Mouse (Mus musculus) cerebellum, adult 9-10 months (tissue): Measurements from ENCODE around the gene Fbxo3.
A peak's percentile ranks its signal among the peaks of the same experiment; 100 is the strongest.
"Not testable (repeated sequence)": the region's sequence is repeated elsewhere in the genome, so short reads cannot be mapped to it uniquely, and the experiment has no call there.

ENCODE experiments used
- DNase-seq: peaks from one replicate; pipeline ENCODE4 v3.0.0; 2022

The Fbxo3 gene

GRCm38 (mm10) chr2:104027458-104028138 lies at the start of gene Fbxo3:
Gene Fbxo3, plus strand, starts transcription at chr2:104027721.
- DNase-seq, result peak; percentile 94

GRCm38 (mm10) chr2:103982250-103982649 lies 45.3 kb upstream of the Fbxo3 start:
- DNase-seq, result peak; percentile 47

- DNase-seq, result no peak
Observed at GRCm38 (mm10) chr2:103983146-103983545, 44.4 kb upstream of the Fbxo3 start.

GRCm38 (mm10) chr2:103987595-103987994 lies 39.9 kb upstream of the Fbxo3 start:
- not testable (repeated sequence) for DNase-seq

GRCm38 (mm10) chr2:103989724-103990123 lies 37.8 kb upstream of the Fbxo3 start:
- DNase-seq, result no peak

- DNase-seq, result no peak
Observed at GRCm38 (mm10) chr2:103991303-103991702, 36.2 kb upstream of the Fbxo3 start.

GRCm38 (mm10) chr2:103992162-103992561 lies 35.4 kb upstream of the Fbxo3 start:
- DNase-seq, result no peak

GRCm38 (mm10) chr2:103992618-103993332 lies 34.7 kb upstream of the Fbxo3 start:
- DNase-seq, result no peak

GRCm38 (mm10) chr2:104001076-104001475 lies 26.4 kb upstream of the Fbxo3 start:
- no peak for DNase-seq

GRCm38 (mm10) chr2:104001861-104002260 lies 25.7 kb upstream of the Fbxo3 start:
- DNase-seq, result no peak

GRCm38 (mm10) chr2:104002711-104003413 lies 24.7 kb upstream of the Fbxo3 start:
- DNase-seq, result peak; percentile 28

- no peak for DNase-seq
Observed at GRCm38 (mm10) chr2:104007793-104008519, 19.6 kb upstream of the Fbxo3 start.

GRCm38 (mm10) chr2:104008853-104009252 lies 18.7 kb upstream of the Fbxo3 start:
- not testable (repeated sequence) for DNase-seq

- no peak for DNase-seq
Observed at GRCm38 (mm10) chr2:104023096-104023495, 4.4 kb upstream of the Fbxo3 start.

- no peak for DNase-seq
Observed at GRCm38 (mm10) chr2:104024656-104025055, 2.9 kb upstream of the Fbxo3 start.

- DNase-seq, result peak; percentile 48
Observed at GRCm38 (mm10) chr2:104028139-104028723, 710 bp downstream of the Fbxo3 start, which contains the start of gene 4931422A03Rik. Gene 4931422A03Rik, minus strand, starts transcription at chr2:104028361.

- no peak for DNase-seq
Observed at GRCm38 (mm10) chr2:104029074-104029473, 1.6 kb downstream of the Fbxo3 start.

GRCm38 (mm10) chr2:104030381-104030780 lies 2.9 kb downstream of the Fbxo3 start:
- DNase-seq, result no peak

GRCm38 (mm10) chr2:104032056-104032455 lies 4.5 kb downstream of the Fbxo3 start:
- DNase-seq, result no peak

- DNase-seq, result peak; percentile 75
Observed at GRCm38 (mm10) chr2:104034832-104035472, 7.4 kb downstream of the Fbxo3 start.

GRCm38 (mm10) chr2:104035595-104035994 lies 8.1 kb downstream of the Fbxo3 start:
- no peak for DNase-seq

GRCm38 (mm10) chr2:104036316-104036715 lies 8.8 kb downstream of the Fbxo3 start:
- no peak for DNase-seq
